Mouse (Mus musculus) liver, postnatal 0 days (tissue): ENCODE measurements around the gene Rab34.

ENCODE experiments used
- CTCF ChIP-seq: sonication (generic); IDR thresholded peaks from 2 replicates; pipeline ENCODE4 v1.5.1; 2016; ENCODE audit warnings: antibody characterized with exemption, low read depth
- EP300 ChIP-seq: IDR thresholded peaks from 2 replicates; pipeline ENCODE4 v1.6.1; 2016; ENCODE audit warnings: antibody characterized with exemption, low read depth, mild to moderate bottlenecking

- TF ChIP-seq CTCF (no peak), EP300 (no peak)
These were observed 32.6 kb upstream of the Rab34 start for GRCm38 (mm10) chr11:78155674-78156073.
